Mouse (Mus musculus) liver, adult 2 months (tissue): Measurements from ENCODE around the gene Ccdc71. TPM values are rescaled to one million over a fixed set of nuclear protein-coding genes. Genes with fewer than 3 reads are reported as not detected.

Source experiments
- DNase-seq: peaks from one replicate; pipeline ENCODE4 v3.0.0-alpha.2; 2011; ENCODE audit warnings: low read depth, low spot score; ENCODE audit errors: extremely low read depth
- H3K27ac ChIP-seq: fragments of 200-500 bp; replicated peaks from 2 replicates; pipeline ENCODE4 v1.5.1; 2012; ENCODE audit warnings: low read depth, mild to moderate bottlenecking, control low read depth, inconsistent platforms, low read length; ENCODE audit not compliant: insufficient read depth
- H3K27me3 ChIP-seq: fragments of 200-500 bp; 2 replicates; pipeline ENCODE4 v1.6.1; 2012; ENCODE audit warnings: mild to moderate bottlenecking, moderate library complexity, low read length, inconsistent platforms; ENCODE audit not compliant: control insufficient read depth, insufficient read depth
- H3K36me3 ChIP-seq: fragments of 200-500 bp; 2 replicates; pipeline ENCODE4 v1.6.1; 2012; ENCODE audit warnings: low read length, inconsistent platforms; ENCODE audit not compliant: control insufficient read depth, insufficient read depth
- H3K4me1 ChIP-seq: fragments of 200-500 bp; 2 replicates; pipeline ENCODE4 v1.6.1; 2011; ENCODE audit warnings: low read length; ENCODE audit not compliant: control insufficient read depth, insufficient read depth
- H3K4me3 ChIP-seq: fragments of 200-500 bp; 2 replicates; pipeline ENCODE4 v1.5.1; 2011; ENCODE audit warnings: low read depth, mild to moderate bottlenecking, control low read depth, low read length, moderate library complexity; ENCODE audit not compliant: insufficient read depth
- H3K79me2 ChIP-seq: fragments of 200-500 bp; 2 replicates; pipeline ENCODE4 v1.6.1; 2012; ENCODE audit warnings: inconsistent platforms, mild to moderate bottlenecking, low read length, moderate library complexity; ENCODE audit not compliant: control insufficient read depth, insufficient read depth
- H3K9ac ChIP-seq: fragments of 200-500 bp; 2 replicates; pipeline ENCODE4 v1.6.1; 2012; ENCODE audit warnings: low read depth, mild to moderate bottlenecking, control low read depth, inconsistent platforms, low read length
- CTCF ChIP-seq: fragments of 200-500 bp; IDR thresholded peaks from 2 replicates; pipeline ENCODE4 v1.5.1; 2011; ENCODE audit warnings: low read depth, low read length, control low read depth
- POLR2A ChIP-seq: fragments of 200-500 bp; IDR thresholded peaks from 2 replicates; pipeline ENCODE4 v1.6.1; 2011; ENCODE audit warnings: low read length, control low read depth; ENCODE audit not compliant: insufficient read depth; ENCODE audit errors: extremely low read depth
- WGBS: fragments of 180-500 bp; shearing (Covaris S2); methylation state at CpG from one replicate; pipeline ENCODE4 v1.1.7; 2018; 5-methylcytosine and 5-hydroxymethylcytosine counted together
- polyA plus RNA-seq: library from polyadenylated mRNA; depleted of rRNA; stranded (reverse); fragments of >200 nt; gene quantifications from 2 replicates; pipeline ENCODE4 v1.2.3, GENCODE M21; 2012
- total RNA-seq: library from RNA; depleted of rRNA; stranded (reverse); fragments of >200 nt; gene quantifications from 2 replicates; pipeline ENCODE4 v1.2.3, GENCODE M21; 2014

The Ccdc71 gene
- total and polyA plus RNA-seq, 2 experiments = 5.6 to 13.2 TPM

DNA sequence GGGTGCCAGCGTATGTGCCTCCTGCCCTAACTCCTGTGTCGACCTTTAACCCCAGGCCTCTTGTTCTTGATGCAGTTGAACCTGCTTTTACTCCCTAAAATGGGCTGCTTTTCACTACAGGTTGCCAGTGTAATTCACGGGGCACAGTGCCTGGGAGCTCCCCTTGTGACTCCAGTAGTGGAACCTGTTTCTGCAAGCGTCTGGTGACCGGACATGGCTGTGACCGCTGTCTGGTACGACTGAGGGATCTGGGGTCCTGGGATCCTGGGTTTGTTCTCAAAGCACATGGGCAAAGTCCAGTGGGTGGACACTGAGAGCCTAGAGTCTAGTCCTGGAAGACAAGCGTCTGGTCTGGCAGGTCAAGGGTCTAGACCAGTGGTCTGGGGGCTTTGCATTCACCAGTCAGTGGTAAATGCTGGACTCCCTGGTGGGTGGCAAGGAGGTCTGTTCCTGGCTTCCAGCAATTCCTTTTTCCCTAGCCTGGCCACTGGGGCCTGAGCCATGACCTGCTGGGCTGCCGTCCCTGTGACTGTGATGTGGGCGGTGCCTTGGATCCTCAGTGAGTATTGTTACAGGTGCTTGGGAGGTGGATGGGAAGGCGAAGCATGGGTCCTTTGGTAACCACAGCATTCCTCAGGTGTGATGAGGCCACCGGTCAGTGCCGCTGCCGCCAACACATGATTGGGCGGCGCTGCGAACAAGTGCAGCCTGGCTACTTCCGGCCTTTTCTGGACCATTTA is 22.9 kb downstream of the Ccdc71 start:
- Histone ChIP-seq H3K9ac (no peak overlapping the region), H3K4me3 (no peak overlapping the region), H3K36me3 (no peaks in the 10 kb centered on the region), H3K27me3 (no peaks in the 10 kb centered on the region), H3K27ac (no peak overlapping the region), H3K79me2 (no peaks in the 10 kb centered on the region), H3K4me1 (no peaks in the 10 kb centered on the region)
- WGBS = 95% methylated on average over 18 of the region's 18 CpGs
- no peak for TF ChIP-seq POLR2A
- no peak for DNase-seq

DNA sequence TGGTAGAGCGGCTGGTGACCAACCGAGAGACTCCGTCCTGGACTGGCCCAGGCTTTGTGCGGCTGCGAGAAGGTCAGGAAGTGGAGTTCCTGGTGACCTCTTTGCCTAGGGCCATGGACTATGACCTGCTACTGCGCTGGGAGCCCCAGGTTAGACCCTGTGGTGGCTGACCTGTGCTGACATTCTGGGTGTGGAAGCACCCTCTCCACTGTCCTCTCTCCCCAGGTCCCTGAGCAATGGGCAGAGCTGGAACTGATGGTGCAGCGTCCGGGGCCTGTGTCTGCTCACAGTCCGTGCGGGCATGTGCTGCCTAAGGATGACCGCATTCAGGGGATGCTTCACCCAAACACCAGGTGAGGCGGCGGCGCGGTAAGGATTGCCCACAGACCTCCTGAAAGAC is 23.7 kb downstream of the Ccdc71 start:
- H3K9ac ChIP-seq = no peak overlapping the region
- WGBS = 96% methylated on average over 15 of the region's 15 CpGs
- no peak overlapping the region for H3K27ac ChIP-seq
- no peaks in the 10 kb centered on the region for H3K4me1 ChIP-seq
- no peaks in the 10 kb centered on the region for H3K79me2 ChIP-seq
- H3K4me3 ChIP-seq = no peak overlapping the region
- no peak for DNase-seq
- no peaks in the 10 kb centered on the region for H3K36me3 ChIP-seq
- H3K27me3 ChIP-seq = no peaks in the 10 kb centered on the region
- TF ChIP-seq POLR2A (no peak), CTCF (no peak)

- Histone ChIP-seq H3K4me3 (no peak overlapping the region), H3K36me3 (no peaks in the 10 kb centered on the region), H3K27me3 (no peaks in the 10 kb centered on the region), H3K27ac (no peak overlapping the region), H3K79me2 (no peaks in the 10 kb centered on the region), H3K9ac (no peak overlapping the region), H3K4me1 (peaks cover 4% of the 10 kb centered on the region; the same call in 1 of the 2 replicates)
- DNase-seq = no peak
- WGBS = 93% methylated on average over 19 of the region's 19 CpGs
- TF ChIP-seq POLR2A = no peak
- TF ChIP-seq CTCF = no peak
Measured at GRCm38 (mm10) chr9:108485301-108485875, 25.1 kb downstream of the Ccdc71 start.

GRCm38 (mm10) chr9:108486973-108487530 is 26.7 kb downstream of the Ccdc71 start:
- no peak overlapping the region for H3K4me3 ChIP-seq
- H3K4me1 ChIP-seq = peaks cover 8% of the 10 kb centered on the region; the same call in 1 of the 2 replicates
- 92% methylated on average over 8 of the region's 8 CpGs for WGBS
- no peak overlapping the region for H3K9ac ChIP-seq
- no peak for TF ChIP-seq CTCF
- no peak for TF ChIP-seq POLR2A
- DNase-seq = no peak
- H3K79me2 ChIP-seq = no peaks in the 10 kb centered on the region
- H3K36me3 ChIP-seq = no peaks in the 10 kb centered on the region
- H3K27me3 ChIP-seq = no peaks in the 10 kb centered on the region
- no peak overlapping the region for H3K27ac ChIP-seq

DNA sequence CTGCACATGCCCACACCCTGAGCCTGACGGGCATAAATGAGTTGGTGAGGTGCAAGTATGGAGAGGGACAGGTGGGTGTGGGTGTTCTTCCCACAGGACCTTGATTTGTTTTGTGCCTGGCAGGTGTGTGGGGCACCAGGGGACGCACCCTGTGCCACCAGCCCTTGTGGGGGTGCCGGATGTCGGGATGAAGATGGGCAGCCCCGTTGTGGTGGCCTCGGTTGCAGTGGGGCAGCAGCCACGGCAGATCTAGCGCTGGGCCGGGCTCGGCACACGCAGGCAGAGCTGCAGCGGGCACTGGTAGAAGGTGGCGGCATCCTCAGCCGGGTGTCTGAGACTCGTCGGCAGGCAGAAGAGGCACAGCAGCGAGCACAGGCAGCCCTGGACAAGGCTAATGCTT is 28.1 kb downstream of the Ccdc71 start:
- no peaks in the 10 kb centered on the region for H3K27me3 ChIP-seq
- WGBS = 95% methylated on average over 17 of the region's 17 CpGs
- no peak for DNase-seq
- H3K79me2 ChIP-seq = no peaks in the 10 kb centered on the region
- peaks cover 10% of the 10 kb centered on the region; the same call in 1 of the 2 replicates for H3K4me1 ChIP-seq
- H3K27ac ChIP-seq = no peak overlapping the region
- no peak for TF ChIP-seq POLR2A
- no peak for TF ChIP-seq CTCF
- no peak overlapping the region for H3K9ac ChIP-seq
- H3K4me3 ChIP-seq = no peak overlapping the region
- peaks cover 1% of the 10 kb centered on the region; the same call in 1 of the 2 replicates for H3K36me3 ChIP-seq

DNA sequence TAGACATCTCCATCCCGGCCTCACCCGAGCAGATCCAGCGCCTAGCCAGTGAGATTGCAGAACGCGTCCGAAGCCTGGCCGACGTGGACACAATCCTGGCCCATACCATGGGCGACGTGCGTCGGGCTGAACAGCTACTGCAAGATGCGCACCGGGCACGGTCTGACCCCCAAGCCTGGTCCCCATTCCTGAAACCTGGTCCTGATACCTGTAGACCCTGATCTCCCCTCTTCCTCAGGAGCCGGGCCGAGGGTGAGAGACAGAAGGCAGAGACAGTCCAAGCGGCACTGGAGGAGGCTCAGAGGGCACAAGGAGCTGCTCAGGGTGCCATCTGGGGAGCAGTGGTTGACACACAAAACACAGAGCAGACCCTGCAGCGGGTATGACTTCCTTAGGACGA is 28.9 kb downstream of the Ccdc71 start:
- DNase-seq = no peak
- H3K9ac ChIP-seq = no peak overlapping the region
- 97% methylated on average over 20 of the region's 20 CpGs for WGBS
- peaks cover 10% of the 10 kb centered on the region; the same call in 1 of the 2 replicates for H3K4me1 ChIP-seq
- H3K27me3 ChIP-seq = no peaks in the 10 kb centered on the region
- no peaks in the 10 kb centered on the region for H3K79me2 ChIP-seq
- H3K27ac ChIP-seq = no peak overlapping the region
- no peak overlapping the region for H3K4me3 ChIP-seq
- H3K36me3 ChIP-seq = peaks cover 5% of the 10 kb centered on the region; the same call in 1 of the 2 replicates
- TF ChIP-seq CTCF (no peak), POLR2A (no peak)
